Mouse (Mus musculus) megakaryocyte, embryonic 14.5 days (primary cell): ENCODE results near the gene Arid5b. TPM values are rescaled to one million over a fixed set of nuclear protein-coding genes. Genes with fewer than 3 reads are reported as not detected.

ENCODE experiments used
- H3K27me3 ChIP-seq: replicated peaks from 2 replicates; pipeline ENCODE3; 2012; ENCODE audit warnings: inconsistent platforms
- H3K36me3 ChIP-seq: replicated peaks from 2 replicates; pipeline ENCODE3; 2012; ENCODE audit warnings: low read length, inconsistent platforms, mixed read lengths
- H3K4me1 ChIP-seq: 2 replicates; pipeline ENCODE4 v1.6.1; 2012; ENCODE audit warnings: inconsistent platforms
- H3K4me3 ChIP-seq: replicated peaks from 2 replicates; pipeline ENCODE3; 2012; ENCODE audit warnings: moderate library complexity, mild to moderate bottlenecking, inconsistent platforms
- H3K9me3 ChIP-seq: 2 replicates; pipeline ENCODE4 v1.6.1; 2012; ENCODE audit warnings: inconsistent platforms
- FLI1 ChIP-seq: IDR thresholded peaks from 2 replicates; pipeline ENCODE4 v1.6.1; 2012; ENCODE audit warnings: low read length, inconsistent platforms, mixed read lengths
- GATA1 ChIP-seq: IDR thresholded peaks from 3 replicates; pipeline ENCODE4 v1.6.1; 2012; ENCODE audit warnings: mixed read lengths, low read length, inconsistent platforms, borderline replicate concordance
- polyA plus RNA-seq: library from polyadenylated mRNA; stranded (reverse); fragments of >175 nt; gene quantifications from 2 replicates; pipeline ENCODE4 v1.2.3, GENCODE M21; 2012; ENCODE audit warnings: low replicate concordance; ENCODE audit not compliant: insufficient read depth

Arid5b gene
- polyA plus RNA-seq, 1 experiment, result 0.63 TPM

GRCm38 (mm10) chr10:68238707-68239425 is 39.7 kb downstream of the Arid5b start:
- Histone ChIP-seq H3K4me1 (peaks cover 26% of the 10 kb centered on the region), H3K9me3 (no peaks in the 10 kb centered on the region), H3K4me3 (peak overlapping the region; percentile 70), H3K36me3 (peaks cover 18% of the 10 kb centered on the region), H3K27me3 (no peaks in the 10 kb centered on the region)
- TF ChIP-seq GATA1 (no peak), FLI1 (no peak)

GRCm38 (mm10) chr10:68238182-68238581 is 40.4 kb downstream of the Arid5b start:
- Histone ChIP-seq H3K4me1 (peaks cover 26% of the 10 kb centered on the region), H3K9me3 (no peaks in the 10 kb centered on the region), H3K4me3 (no peak overlapping the region), H3K36me3 (peaks cover 22% of the 10 kb centered on the region), H3K27me3 (no peaks in the 10 kb centered on the region)
- TF ChIP-seq GATA1 (no peak), FLI1 (no peak)

GRCm38 (mm10) chr10:68236956-68237455 is 41.5 kb downstream of the Arid5b start:
- Histone ChIP-seq H3K27me3 (no peaks in the 10 kb centered on the region), H3K4me1 (peaks cover 26% of the 10 kb centered on the region), H3K9me3 (no peaks in the 10 kb centered on the region), H3K36me3 (peaks cover 13% of the 10 kb centered on the region), H3K4me3 (no peak overlapping the region)
- TF ChIP-seq FLI1, result no peak
- TF ChIP-seq GATA1, result no peak

GRCm38 (mm10) chr10:68231385-68232182 is 47.0 kb downstream of the Arid5b start:
- TF ChIP-seq GATA1 (no peak), FLI1 (no peak)
- Histone ChIP-seq H3K36me3 (peaks cover 13% of the 10 kb centered on the region), H3K4me3 (no peak overlapping the region), H3K27me3 (no peaks in the 10 kb centered on the region), H3K9me3 (no peaks in the 10 kb centered on the region), H3K4me1 (no peaks in the 10 kb centered on the region)

GRCm38 (mm10) chr10:68230653-68231384 is 47.7 kb downstream of the Arid5b start:
- Histone ChIP-seq H3K27me3 (no peaks in the 10 kb centered on the region), H3K9me3 (no peaks in the 10 kb centered on the region), H3K36me3 (peaks cover 13% of the 10 kb centered on the region), H3K4me1 (no peaks in the 10 kb centered on the region), H3K4me3 (no peak overlapping the region)
- TF ChIP-seq FLI1, result no peak
- no peak for TF ChIP-seq GATA1

GRCm38 (mm10) chr10:68229640-68230565 is 48.6 kb downstream of the Arid5b start:
- no peak overlapping the region for H3K4me3 ChIP-seq
- H3K36me3 ChIP-seq, result peaks cover 13% of the 10 kb centered on the region
- no peak for TF ChIP-seq FLI1
- no peak for TF ChIP-seq GATA1
- H3K4me1 ChIP-seq, result no peaks in the 10 kb centered on the region
- no peaks in the 10 kb centered on the region for H3K27me3 ChIP-seq
- no peaks in the 10 kb centered on the region for H3K9me3 ChIP-seq

GRCm38 (mm10) chr10:68222676-68223075 is 55.9 kb downstream of the Arid5b start:
- Histone ChIP-seq H3K36me3 (peaks cover 8% of the 10 kb centered on the region), H3K9me3 (no peaks in the 10 kb centered on the region), H3K4me1 (peaks cover 26% of the 10 kb centered on the region), H3K4me3 (no peak overlapping the region), H3K27me3 (no peaks in the 10 kb centered on the region)
- TF ChIP-seq GATA1 (no peak), FLI1 (no peak)

GRCm38 (mm10) chr10:68222012-68222411 is 56.5 kb downstream of the Arid5b start:
- Histone ChIP-seq H3K4me3 (no peak overlapping the region), H3K4me1 (peaks cover 30% of the 10 kb centered on the region), H3K9me3 (0 out of 2 replicates have a peak, but pooled peaks cover 4% of the 10 kb centered on the region), H3K36me3 (peaks cover 13% of the 10 kb centered on the region), H3K27me3 (no peaks in the 10 kb centered on the region)
- no peak for TF ChIP-seq GATA1

- Histone ChIP-seq H3K4me1 (peaks cover 30% of the 10 kb centered on the region), H3K9me3 (peaks cover 8% of the 10 kb centered on the region), H3K36me3 (peaks cover 16% of the 10 kb centered on the region), H3K4me3 (no peak overlapping the region), H3K27me3 (no peaks in the 10 kb centered on the region)
- TF ChIP-seq FLI1, result no peak
- TF ChIP-seq GATA1, result no peak
These were observed 59.2 kb downstream of the Arid5b start for GRCm38 (mm10) chr10:68219327-68219726.
